In the genomic region with DNA sequence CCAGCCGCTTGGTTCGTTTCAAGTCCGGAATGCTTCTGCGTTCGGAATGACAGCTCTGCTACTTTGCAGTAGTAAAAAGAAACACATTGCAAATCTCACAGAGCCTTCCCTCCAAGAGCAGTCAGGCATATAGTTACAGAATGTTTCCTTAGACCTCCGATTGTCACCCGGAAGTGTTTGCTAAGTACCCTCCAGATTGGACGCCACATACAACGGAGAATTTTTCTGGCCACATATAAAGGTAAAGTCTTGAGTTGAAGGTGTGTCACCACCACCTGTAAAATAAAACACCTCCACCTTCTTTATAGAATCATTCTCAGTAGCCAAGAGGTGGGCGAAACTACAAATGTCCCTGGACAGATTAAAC, we compare ENCODE assay signal across 8 mouse cellular contexts. TPM values are rescaled to one million over a fixed set of nuclear protein-coding genes. Genes with fewer than 3 reads are reported as not detected.
DNase-seq lines count a peak whose midpoint lies in the region; ATAC-seq and TF ChIP-seq lines count a peak whose summit lies in the region.

No protein-coding gene starts in this region.

- no peaks in the 10 kb centered on the region for H3K27me3 ChIP-seq in embryonic facial prominence, embryonic 13.5 days
- no peaks in the 10 kb centered on the region for H3K27me3 ChIP-seq in intestine, postnatal 0 days (replicated peaks; ENCODE audit: control insufficient read depth, insufficient read depth, low read length)
- no peaks in the 10 kb centered on the region for H3K27me3 ChIP-seq in neural tube, embryonic 13.5 days

- no peaks in the 10 kb centered on the region for H3K9me3 ChIP-seq in embryonic facial prominence, embryonic 13.5 days
- H3K9me3 ChIP-seq in intestine, postnatal 0 days (ENCODE audit: control insufficient read depth), result no peaks in the 10 kb centered on the region
- H3K9me3 ChIP-seq in neural tube, embryonic 13.5 days, result no peaks in the 10 kb centered on the region

- H3K4me3 ChIP-seq in left cerebral cortex, adult 2 months, result peak overlapping the region; percentile 85
- H3K4me3 ChIP-seq in embryonic facial prominence, embryonic 13.5 days, result peak overlapping the region; percentile 87
- peak overlapping the region; percentile 77 for H3K4me3 ChIP-seq in intestine, postnatal 0 days (ENCODE audit: low read depth, low read length)
- H3K4me3 ChIP-seq in neural tube, embryonic 13.5 days, result peak overlapping the region; percentile 85

- ATAC-seq in embryonic facial prominence, embryonic 13.5 days (ENCODE audit: insufficient number of reproducible peaks, insufficient read depth, low FRiP score, low TSS enrichment, low read depth), result 0 out of 2 replicates have a peak, but pooled peaks have one; percentile 5
- peak; percentile 53 for ATAC-seq in intestine, postnatal 0 days
- ATAC-seq in neural tube, embryonic 13.5 days (ENCODE audit: low read depth), result peak; percentile 89

- H3K36me3 ChIP-seq in embryonic facial prominence, embryonic 13.5 days, result peaks cover 11% of the 10 kb centered on the region
- H3K36me3 ChIP-seq in intestine, postnatal 0 days (ENCODE audit: control insufficient read depth, insufficient read depth), result peaks cover 8% of the 10 kb centered on the region; the same call in 1 of the 2 replicates
- peaks cover 5% of the 10 kb centered on the region for H3K36me3 ChIP-seq in neural tube, embryonic 13.5 days

- DNase-seq in left cerebral cortex, adult 2 months (ENCODE audit: extremely low spot score in 1 of 2, low spot score in 2 of 2), result no peak
- no peak for DNase-seq in left cerebral cortex, adult 18-20 months (ENCODE audit: low spot score in 2 of 2)
- DNase-seq in cerebellum, adult 8-10 months, result no peak
- no peak for DNase-seq in ovary, postnatal 36 days (ENCODE audit: low spot score)
- no peak for DNase-seq in cerebellum, postnatal 10 days

- peak overlapping the region; percentile 78 for H3K4me2 ChIP-seq in embryonic facial prominence, embryonic 13.5 days
- H3K4me2 ChIP-seq in intestine, postnatal 0 days (replicated peaks; ENCODE audit: low read depth), result peak overlapping the region; percentile 71
- peak overlapping the region; percentile 59 for H3K4me2 ChIP-seq in neural tube, embryonic 13.5 days

- no peak for TF ChIP-seq CTCF in left cerebral cortex, adult 2 months (IDR thresholded peaks at IDR 0.05)
- TF ChIP-seq CTCF in intestine, postnatal 0 days (IDR thresholded peaks at IDR 0.05; ENCODE audit: low read depth), result no peak

- intact Hi-C loops in left cerebral cortex, adult 2 months (cut with DNase I), result loop anchor here (5.0 kb wide), 1 partner anchor 283 kb away; the partner anchor contains the start of gene Fads1

- 8% methylated on average over 10 of the region's 10 CpGs for WGBS in embryonic facial prominence, embryonic 13.5 days
- WGBS in intestine, postnatal 0 days, result 8% methylated on average over 10 of the region's 10 CpGs
- WGBS in neural tube, embryonic 13.5 days, result 9% methylated on average over 10 of the region's 10 CpGs

- peak overlapping the region; percentile 87 for H3K27ac ChIP-seq in left cerebral cortex, adult 2 months
- peak overlapping the region; percentile 89 for H3K27ac ChIP-seq in embryonic facial prominence, embryonic 13.5 days
- H3K27ac ChIP-seq in intestine, postnatal 0 days (ENCODE audit: low read depth, low read length), result peak overlapping the region; percentile 75
- peak overlapping the region; percentile 78 for H3K27ac ChIP-seq in neural tube, embryonic 13.5 days (replicated peaks)

- peak overlapping the region; percentile 63 for H3K9ac ChIP-seq in embryonic facial prominence, embryonic 13.5 days
- 0 out of 2 replicates have a peak overlapping the region, but pooled peaks have one; percentile 19 for H3K9ac ChIP-seq in intestine, postnatal 0 days (ENCODE audit: low read depth, low read length)
- H3K9ac ChIP-seq in neural tube, embryonic 13.5 days, result peak overlapping the region; percentile 56

- H3K4me1 ChIP-seq in embryonic facial prominence, embryonic 13.5 days, result peaks cover 20% of the 10 kb centered on the region
- peaks cover 8% of the 10 kb centered on the region; the same call in 1 of the 2 replicates for H3K4me1 ChIP-seq in intestine, postnatal 0 days (replicated peaks; ENCODE audit: control insufficient read depth, insufficient read depth, low read length)
- peaks cover 32% of the 10 kb centered on the region for H3K4me1 ChIP-seq in neural tube, embryonic 13.5 days (replicated peaks)

RNA-seq across cellular contexts. Expression of gene Incenp, which starts 0.4 kb away (rescaled TPM):
- total RNA-seq in left cerebral cortex, adult 2 months (2021), result 10 to 100 TPM; 28.1 to 28.3 TPM
- total RNA-seq in left cerebral cortex, adult 18-20 months (2021), result 10 to 100 TPM; 31.2 to 37.3 TPM
- polyA plus RNA-seq in embryonic facial prominence, embryonic 13.5 days (2015; fragmentation: Nextera tagmentation; extraction: Ambion mirVana), result 101 and 118 TPM in 2 replicates
- 22.9 and 24.3 TPM in 2 replicates for polyA plus RNA-seq in intestine, postnatal 0 days (2015; fragmentation: Nextera tagmentation; extraction: Ambion mirVana)
- polyA plus RNA-seq in neural tube, embryonic 13.5 days (2015; fragmentation: Nextera tagmentation; extraction: Ambion mirVana), result 26.2 and 38.2 TPM in 2 replicates

RNA-seq across cellular contexts. Expression of gene Scgb2a2, which starts 52.4 kb away (rescaled TPM):
- total RNA-seq in left cerebral cortex, adult 2 months (2021), result not detected
- total RNA-seq in left cerebral cortex, adult 18-20 months (2021), result not detected
- polyA plus RNA-seq in embryonic facial prominence, embryonic 13.5 days (2015; fragmentation: Nextera tagmentation; extraction: Ambion mirVana), result not detected in 2 replicates
- polyA plus RNA-seq in intestine, postnatal 0 days (2015; fragmentation: Nextera tagmentation; extraction: Ambion mirVana), result not detected in 2 replicates
- not detected in 2 replicates for polyA plus RNA-seq in neural tube, embryonic 13.5 days (2015; fragmentation: Nextera tagmentation; extraction: Ambion mirVana)

Comparison
In these comparisons a context has a peak if more than half of its experiments do, and no peak if none do; other contexts are left out.
1. ATAC-seq: peak in every context shown above with its lines; median percentile 89 in neural tube, embryonic 13.5 days; 53 in intestine, postnatal 0 days; 5 in embryonic facial prominence, embryonic 13.5 days.